Mouse (Mus musculus): Measurements from ENCODE around the gene F3. TPM values are rescaled to one million over a fixed set of nuclear protein-coding genes. Genes with fewer than 3 reads are reported as not detected.

Gene F3
- total and polyA plus RNA-seq, 3 experiments = 0.46 to 0.73 (median 0.55) TPM

DNA sequence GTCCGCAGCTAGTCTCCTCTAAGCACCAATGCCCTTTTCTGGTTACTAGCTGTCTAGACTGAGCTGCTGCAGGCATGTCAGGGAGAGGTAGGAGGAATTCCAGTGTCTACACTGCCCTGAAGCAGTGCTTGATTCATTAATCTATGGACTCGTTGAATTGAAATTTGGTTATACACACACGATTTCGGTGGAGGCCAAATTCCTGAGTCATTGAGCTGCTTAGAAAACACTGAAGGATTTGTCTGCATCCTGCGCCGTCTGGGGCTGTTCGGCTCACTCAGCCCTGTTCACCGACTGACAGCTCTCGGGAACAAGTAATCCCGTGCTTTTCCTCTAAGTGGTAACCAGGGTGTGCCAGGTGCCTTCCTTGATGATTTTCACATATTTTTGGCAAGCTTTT lies 2.3 kb downstream of the F3 start:
- TF ChIP-seq MYC (IDR thresholded peaks at IDR 0.05; ENCODE audit: low read depth, low read length) = no peak
- TF ChIP-seq ELF1 (IDR thresholded peaks at IDR 0.05; ENCODE audit: low read depth, low read length) = no peak
- TF ChIP-seq SMC3 (IDR thresholded peaks at IDR 0.05; ENCODE audit: low read depth, low read length) = no peak
- TF ChIP-seq POLR2AphosphoS2 (IDR thresholded peaks at IDR 0.05; ENCODE audit: low read depth, low read length) = no peak
- no peak for TF ChIP-seq IRF4 (IDR thresholded peaks at IDR 0.05; ENCODE audit: low read depth, low read length)
- no peak for TF ChIP-seq TBP (conservative IDR thresholded peaks at IDR 0.05; ENCODE audit: low read depth, low read length)
- TF ChIP-seq MXI1 (IDR thresholded peaks at IDR 0.05; ENCODE audit: low read depth, low read length) = no peak
- TF ChIP-seq NRF1 (IDR thresholded peaks at IDR 0.05; ENCODE audit: low read depth, low read length) = no peak
- no peak for TF ChIP-seq ZMIZ1 (IDR thresholded peaks at IDR 0.05; ENCODE audit: low read depth, low read length)
- no peak for TF ChIP-seq MEF2A (IDR thresholded peaks at IDR 0.05; ENCODE audit: borderline replicate concordance, low read depth, low read length)
- TF ChIP-seq ETS1 (conservative IDR thresholded peaks at IDR 0.05; ENCODE audit: low read depth, low read length) = no peak
- TF ChIP-seq USF1 (IDR thresholded peaks at IDR 0.05; ENCODE audit: low read depth, low read length) = no peak
- no peak for TF ChIP-seq NELFE (IDR thresholded peaks at IDR 0.05; ENCODE audit: low read depth, low read length)
- TF ChIP-seq BHLHE40 (IDR thresholded peaks at IDR 0.05; ENCODE audit: low read depth, low read length) = no peak
- no peak for DNase-seq (ENCODE audit: extremely low read depth)
- Histone ChIP-seq H3K9me3 (replicated peaks; ENCODE audit: low read length) (no peaks in the 10 kb centered on the region), H3K4me1 (ENCODE audit: control insufficient read depth in 1 of 2, insufficient read depth in 2 of 2) (peaks cover 0 to 30% of the 10 kb centered on the region in 2 experiments; a peak in 2 of 4 replicates), H3K27ac (ENCODE audit: insufficient read depth, low read depth) (no peak overlapping the region), H3K79me2 (replicated peaks; ENCODE audit: control insufficient read depth, extremely low read depth, insufficient read depth, poor library complexity, severe bottlenecking) (no peaks in the 10 kb centered on the region), H3K4me2 (ENCODE audit: insufficient read depth, low read depth, poor library complexity, severe bottlenecking) (no peak overlapping the region), H3K36me3 (replicated peaks in 1 of 2; ENCODE audit: control insufficient read depth in 1 of 2, insufficient read depth in 1 of 2, low read length in 1 of 2) (peaks cover 0 to 17% of the 10 kb centered on the region in 2 experiments), H3K9ac (ENCODE audit: insufficient read depth, low read depth) (no peak overlapping the region), H3K4me3 (replicated peaks in 1 of 3; ENCODE audit: low read depth in 2 of 3, low read length in 2 of 3, poor library complexity in 1 of 3) (no peak overlapping the region), H3K27me3 (replicated peaks) (no peaks in the 10 kb centered on the region)
- in situ Hi-C loops (cut with MboI; ENCODE audit: low pct_ligation_motif_present, low pct_unique_long_range_greater_than_20kb, low sequenced_read_pairs) (loop anchor here (25.0 kb wide), 1 partner anchor 563 kb away; the partner anchor contains the start of gene Rwdd3), dilution Hi-C loops (cut with MboI; ENCODE audit: extremely low pct_ligation_motif_present, extremely low pct_unique_long_range_greater_than_20kb, low sequenced_read_pairs) (no loop called here)

DNA sequence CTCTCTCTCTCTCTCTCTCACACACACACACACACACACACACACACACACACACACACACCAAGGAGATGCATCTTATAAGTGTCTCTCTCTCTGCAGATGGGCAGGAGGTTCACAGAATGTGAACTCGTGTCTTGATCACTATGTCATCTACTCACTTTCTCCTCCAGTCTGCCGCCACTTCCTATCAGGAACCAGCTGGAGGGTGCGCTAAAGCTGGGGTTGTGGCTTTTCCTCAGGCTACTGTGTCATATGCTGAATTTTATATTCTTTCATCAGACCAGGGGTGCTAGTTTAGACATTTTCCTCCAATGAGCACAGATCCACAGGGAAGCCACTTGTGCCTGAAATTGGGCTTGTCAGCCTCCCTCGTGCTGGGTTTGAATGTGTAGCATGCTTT lies 6.3 kb downstream of the F3 start:
- Histone ChIP-seq H3K36me3 (replicated peaks in 1 of 2; ENCODE audit: control insufficient read depth in 1 of 2, insufficient read depth in 1 of 2, low read length in 1 of 2) (peaks cover 0 to 30% of the 10 kb centered on the region in 2 experiments), H3K4me1 (ENCODE audit: control insufficient read depth in 1 of 2, insufficient read depth in 2 of 2) (no peaks in the 10 kb centered on the region), H3K9me3 (replicated peaks; ENCODE audit: low read length) (no peaks in the 10 kb centered on the region), H3K4me3 (replicated peaks in 1 of 3; ENCODE audit: low read depth in 2 of 3, low read length in 2 of 3, poor library complexity in 1 of 3) (no peak overlapping the region), H3K4me2 (ENCODE audit: insufficient read depth, low read depth, poor library complexity, severe bottlenecking) (no peak overlapping the region), H3K27ac (ENCODE audit: insufficient read depth, low read depth) (no peak overlapping the region), H3K9ac (ENCODE audit: insufficient read depth, low read depth) (no peak overlapping the region), H3K27me3 (replicated peaks) (no peaks in the 10 kb centered on the region), H3K79me2 (replicated peaks; ENCODE audit: control insufficient read depth, extremely low read depth, insufficient read depth, poor library complexity, severe bottlenecking) (no peaks in the 10 kb centered on the region)
- no peak for DNase-seq (ENCODE audit: extremely low read depth)
- TF ChIP-seq JUND (conservative IDR thresholded peaks at IDR 0.05; ENCODE audit: low read depth, low read length) (no peak), SMC3 (IDR thresholded peaks at IDR 0.05; ENCODE audit: low read depth, low read length) (no peak), NRF1 (IDR thresholded peaks at IDR 0.05; ENCODE audit: low read depth, low read length) (no peak), UBTF (IDR thresholded peaks at IDR 0.05; ENCODE audit: low read depth, low read length) (no peak), ZNF384 (IDR thresholded peaks at IDR 0.05; ENCODE audit: low read depth, low read length) (no peak), EP300 (IDR thresholded peaks at IDR 0.05; ENCODE audit: low read length) (no peak)
- dilution Hi-C loops (cut with MboI; ENCODE audit: extremely low pct_ligation_motif_present, extremely low pct_unique_long_range_greater_than_20kb, low sequenced_read_pairs) = no loop called here
- in situ Hi-C loops (cut with MboI; ENCODE audit: low pct_ligation_motif_present, low pct_unique_long_range_greater_than_20kb, low sequenced_read_pairs) = loop anchor here (25.0 kb wide), 1 partner anchor 567 kb away; the partner anchor contains the start of gene Rwdd3
